Mouse (Mus musculus) limb, embryonic 13.5 days (tissue): Measurements from ENCODE around the gene Apoo. TPM values are rescaled to one million over a fixed set of nuclear protein-coding genes. Genes with fewer than 3 reads are reported as not detected.
"Not testable (repeated sequence)": the region's sequence is repeated elsewhere in the genome, so short reads cannot be mapped to it uniquely, and the experiment has no call there.

Source experiments
- ATAC-seq: fragments of 200-750 bp; cut with Nextera tagmentation; 2 replicates; pipeline ENCODE4 v1.8.0; 2017; ENCODE audit warnings: low read depth, moderate number of reproducible peaks, moderate TSS enrichment; ENCODE audit not compliant: low FRiP score
- H3K27ac ChIP-seq: fragments of 300-500 bp; sonication (generic); 2 replicates; pipeline ENCODE4 v1.5.1; 2015; ENCODE audit warnings: inconsistent platforms, mild to moderate bottlenecking, moderate library complexity
- H3K27me3 ChIP-seq: fragments of 300-500 bp; sonication (generic); 2 replicates; pipeline ENCODE4 v1.6.1; 2015; ENCODE audit warnings: mild to moderate bottlenecking, inconsistent platforms
- H3K36me3 ChIP-seq: fragments of 300-500 bp; sonication (generic); 2 replicates; pipeline ENCODE4 v1.6.1; 2015; ENCODE audit warnings: inconsistent platforms, mild to moderate bottlenecking, moderate library complexity
- H3K4me1 ChIP-seq: fragments of 300-500 bp; sonication (generic); 2 replicates; pipeline ENCODE4 v1.6.1; 2015; ENCODE audit warnings: inconsistent platforms
- H3K4me2 ChIP-seq: fragments of 300-500 bp; sonication (generic); replicated peaks from 2 replicates; pipeline ENCODE4 v1.6.1; 2015; ENCODE audit warnings: inconsistent platforms, mild to moderate bottlenecking, moderate library complexity
- H3K4me3 ChIP-seq: fragments of 300-500 bp; sonication (generic); 2 replicates; pipeline ENCODE4 v1.5.1; 2015; ENCODE audit warnings: moderate library complexity, mild to moderate bottlenecking, inconsistent platforms
- H3K9ac ChIP-seq: fragments of 300-500 bp; sonication (generic); 2 replicates; pipeline ENCODE4 v1.6.1; 2015; ENCODE audit warnings: mild to moderate bottlenecking, inconsistent platforms
- H3K9me3 ChIP-seq: fragments of 300-500 bp; sonication (generic); 2 replicates; pipeline ENCODE4 v1.6.1; 2016; ENCODE audit warnings: inconsistent platforms
- WGBS: fragments of 180-500 bp; shearing (Covaris S2); methylation state at CpG from one replicate; pipeline ENCODE4 v1.1.7; 2015; 5-methylcytosine and 5-hydroxymethylcytosine counted together
- microRNA-seq: library from miRNA; unstranded; fragments of <30 nt; microRNA quantifications from one replicate; pipeline ENCODE4, GENCODE M21; 2016
- polyA plus RNA-seq: library from polyadenylated mRNA; unstranded; fragments of >200 nt; fragmentation: Nextera tagmentation; extraction: Ambion mirVana; gene quantifications from 2 replicates; pipeline ENCODE4 v1.2.1, GENCODE M21; 2015

The Apoo gene
- polyA plus RNA-seq, 1 experiment from 2014 or later: 81.5 TPM

DNA sequence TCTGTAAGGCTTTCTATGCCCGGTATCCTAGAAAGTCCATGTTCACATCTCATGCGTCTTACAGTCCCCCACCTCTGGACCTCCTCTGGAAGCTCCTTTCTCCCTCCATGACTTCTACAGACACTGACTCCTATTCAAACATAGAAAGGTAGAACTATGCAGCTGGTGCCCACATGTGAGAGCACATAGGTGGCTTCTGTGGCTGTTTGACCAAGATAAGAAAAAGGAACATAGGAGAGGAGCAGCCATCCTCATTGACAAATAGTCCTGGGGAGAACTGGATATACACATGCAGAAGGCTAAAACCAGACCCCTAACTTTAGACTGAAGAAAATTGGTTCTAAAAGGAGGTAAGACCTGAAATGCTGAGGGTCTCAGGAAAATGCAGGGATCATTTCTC lies 79.1 kb downstream of the Apoo start:
- H3K9ac ChIP-seq, H3K36me3 ChIP-seq, H3K4me1 ChIP-seq, H3K9me3 ChIP-seq, H3K27ac ChIP-seq, H3K4me3 ChIP-seq, H3K4me2 ChIP-seq, ATAC-seq: not testable (repeated sequence)
- WGBS: 98% methylated on average over 2 of the region's 2 CpGs
- H3K27me3 ChIP-seq: peaks cover 16% of the 10 kb centered on the region

DNA sequence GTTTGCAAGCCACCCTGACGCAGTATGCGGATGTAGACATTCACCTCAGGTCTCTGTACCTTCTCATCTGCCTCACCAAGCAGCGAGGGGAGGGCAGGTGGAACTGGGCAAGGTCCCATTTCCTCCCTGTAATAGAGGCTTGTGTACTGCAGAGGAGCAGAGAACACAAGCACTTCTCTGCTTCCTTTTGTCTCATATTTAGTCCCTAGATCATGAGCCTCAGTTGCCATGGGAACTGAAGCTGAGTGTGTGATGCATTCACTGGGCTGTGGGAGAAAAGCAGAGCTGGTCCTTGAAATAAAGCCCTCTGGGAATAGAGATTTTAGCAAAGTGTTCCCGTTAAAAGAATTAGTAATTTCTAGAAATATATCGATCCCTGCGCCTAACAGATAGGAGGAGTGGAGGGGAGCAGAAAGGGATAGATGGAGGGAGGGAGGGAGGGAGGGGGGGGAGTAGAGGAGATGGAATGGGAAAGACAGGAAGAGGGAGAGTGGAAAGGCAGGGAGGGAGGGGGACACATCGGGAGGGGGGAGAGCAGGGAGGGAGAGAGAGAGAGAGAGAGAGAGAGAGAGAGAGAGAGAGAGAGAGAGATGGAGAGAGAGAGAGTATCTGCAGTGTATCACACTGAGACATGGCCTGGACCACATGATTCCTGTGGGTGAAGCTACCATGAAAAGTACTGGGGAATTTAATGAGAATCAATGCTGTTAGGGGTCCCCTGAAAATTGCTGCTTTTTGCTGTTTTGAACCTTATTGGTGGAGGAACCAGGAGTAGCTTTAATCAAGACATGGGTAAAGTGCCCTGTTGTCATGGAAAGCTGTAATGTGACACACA lies 83.3 kb downstream of the Apoo start:
- H3K4me3 ChIP-seq, H3K9ac ChIP-seq, H3K27ac ChIP-seq, H3K4me2 ChIP-seq, ATAC-seq, H3K36me3 ChIP-seq, H3K4me1 ChIP-seq, H3K9me3 ChIP-seq: not testable (repeated sequence)
- 50% methylated on average over 1 of the region's 7 CpGs for WGBS
- peaks cover 24% of the 10 kb centered on the region; the same call in 1 of the 2 replicates for H3K27me3 ChIP-seq

DNA sequence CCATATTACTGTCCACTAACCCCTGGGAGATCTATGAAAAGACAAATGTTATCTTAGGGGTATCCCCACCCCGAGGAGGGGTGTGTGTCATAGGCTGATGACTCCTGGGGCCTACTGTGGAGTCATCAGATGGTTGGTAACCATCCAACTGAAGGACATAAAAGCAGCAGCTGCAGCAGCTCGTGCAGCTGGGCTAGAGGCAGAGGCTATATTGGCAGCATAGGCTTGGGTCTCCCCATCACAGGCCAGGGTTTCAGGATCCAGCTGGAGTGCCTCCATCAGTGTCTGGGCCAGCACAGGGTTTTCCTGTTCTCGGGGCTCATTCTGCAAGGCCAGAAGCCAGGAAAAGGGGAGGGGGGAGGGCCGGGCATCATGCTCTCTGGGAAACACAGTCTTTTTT lies 92.4 kb downstream of the Apoo start:
- Histone ChIP-seq H3K9me3 (no peaks in the 10 kb centered on the region), H3K36me3 (no peaks in the 10 kb centered on the region), H3K27ac (no peak overlapping the region), H3K4me3 (no peak overlapping the region), H3K4me2 (no peak overlapping the region), H3K9ac (no peak overlapping the region), H3K4me1 (no peaks in the 10 kb centered on the region), H3K27me3 (peaks cover 31% of the 10 kb centered on the region)
- no peak for ATAC-seq
- 44% methylated on average over 4 of the region's 4 CpGs for WGBS

DNA sequence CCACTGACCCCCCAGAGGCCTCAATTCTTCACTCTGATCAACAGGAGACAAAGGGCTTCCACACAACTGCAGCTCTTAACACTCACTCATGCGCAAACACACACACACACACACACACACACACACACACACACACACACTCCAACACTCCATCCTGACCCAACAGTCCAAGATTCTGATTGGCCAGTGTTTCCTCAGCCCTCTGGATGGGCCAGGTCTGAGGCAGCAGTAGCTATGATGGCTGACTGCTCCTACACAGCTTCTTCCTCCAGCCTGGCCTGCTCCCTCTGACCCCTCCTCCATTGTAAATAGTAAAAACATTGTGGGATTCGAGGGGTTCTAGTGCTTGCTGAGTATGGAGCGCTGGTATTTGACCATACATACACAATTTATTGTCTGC lies 94.6 kb downstream of the Apoo start:
- H3K9me3 ChIP-seq, H3K36me3 ChIP-seq, ATAC-seq, H3K4me3 ChIP-seq, H3K9ac ChIP-seq, H3K4me2 ChIP-seq, H3K4me1 ChIP-seq, H3K27ac ChIP-seq: not testable (repeated sequence)
- peaks cover 20% of the 10 kb centered on the region for H3K27me3 ChIP-seq
- WGBS: 89% methylated on average over 1 of the region's 3 CpGs

DNA sequence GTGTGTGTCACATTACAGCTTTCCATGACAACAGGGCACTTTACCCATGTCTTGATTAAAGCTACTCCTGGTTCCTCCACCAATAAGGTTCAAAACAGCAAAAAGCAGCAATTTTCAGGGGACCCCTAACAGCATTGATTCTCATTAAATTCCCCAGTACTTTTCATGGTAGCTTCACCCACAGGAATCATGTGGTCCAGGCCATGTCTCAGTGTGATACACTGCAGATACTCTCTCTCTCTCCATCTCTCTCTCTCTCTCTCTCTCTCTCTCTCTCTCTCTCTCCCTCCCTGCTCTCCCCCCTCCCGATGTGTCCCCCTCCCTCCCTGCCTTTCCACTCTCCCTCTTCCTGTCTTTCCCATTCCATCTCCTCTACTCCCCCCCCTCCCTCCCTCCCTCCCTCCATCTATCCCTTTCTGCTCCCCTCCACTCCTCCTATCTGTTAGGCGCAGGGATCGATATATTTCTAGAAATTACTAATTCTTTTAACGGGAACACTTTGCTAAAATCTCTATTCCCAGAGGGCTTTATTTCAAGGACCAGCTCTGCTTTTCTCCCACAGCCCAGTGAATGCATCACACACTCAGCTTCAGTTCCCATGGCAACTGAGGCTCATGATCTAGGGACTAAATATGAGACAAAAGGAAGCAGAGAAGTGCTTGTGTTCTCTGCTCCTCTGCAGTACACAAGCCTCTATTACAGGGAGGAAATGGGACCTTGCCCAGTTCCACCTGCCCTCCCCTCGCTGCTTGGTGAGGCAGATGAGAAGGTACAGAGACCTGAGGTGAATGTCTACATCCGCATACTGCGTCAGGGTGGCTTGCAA lies 95.9 kb downstream of the Apoo start:
- ATAC-seq, H3K9me3 ChIP-seq, H3K27ac ChIP-seq, H3K9ac ChIP-seq, H3K4me2 ChIP-seq, H3K36me3 ChIP-seq, H3K4me3 ChIP-seq, H3K4me1 ChIP-seq, H3K27me3 ChIP-seq: not testable (repeated sequence)
- 71% methylated on average over 1 of the region's 7 CpGs for WGBS

Small RNAs within 50 kb of the gene (microRNA-seq; reads per million reads assigned to microRNA genes)
- gene Gm44477: not detected

Other genes starting within 250 kb of the Apoo start
- 34.0 and 34.9 TPM in 2 replicates for gene Zfx, start 243.4 kb upstream of the Apoo start, polyA plus RNA-seq
- gene Eif2s3x, start 154.3 kb upstream of the Apoo start, polyA plus RNA-seq: 72.5 and 82.2 TPM in 2 replicates
- gene Klhl15, start 132.5 kb upstream of the Apoo start, polyA plus RNA-seq: 9.1 and 9.2 TPM in 2 replicates
- gene Fam90a1b, start 340 bp upstream of the Apoo start, polyA plus RNA-seq: 0.10 and 0.13 TPM in 2 replicates
- gene Maged1, start 175.0 kb downstream of the Apoo start, polyA plus RNA-seq: 884 and 930 TPM in 2 replicates